Mouse (Mus musculus): ENCODE measurements around the gene Tex13a. TPM values are rescaled to one million over a fixed set of nuclear protein-coding genes. Genes with fewer than 3 reads are reported as not detected.

Gene Tex13a
- polyA plus RNA-seq (2015; fragmentation: Nextera tagmentation; extraction: Ambion mirVana), result not detected in 2 replicates

DNA sequence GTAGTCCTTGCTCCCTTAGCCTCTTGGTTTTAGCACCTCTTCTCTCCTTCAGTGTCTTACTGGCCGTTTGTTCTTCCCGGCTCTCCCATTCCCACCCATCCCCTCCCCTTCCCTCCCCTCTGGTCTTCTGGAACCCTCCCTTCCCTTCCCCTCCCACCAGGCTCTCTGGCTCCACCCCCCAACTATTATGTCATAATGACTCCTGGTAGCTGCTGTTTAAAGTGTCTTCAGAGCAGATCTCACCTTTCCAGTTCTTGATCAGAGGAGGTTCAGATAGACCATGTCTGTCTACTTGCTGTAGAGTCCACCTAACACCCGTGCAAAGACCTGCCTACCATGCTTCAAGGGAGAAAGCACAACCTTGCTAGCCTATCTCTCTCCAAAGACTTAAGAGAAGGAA lies at the start of gene Tex13a:
Gene Tex13a (minus strand): TSS at position 101 of the 400 bp plus-strand sequence.
- no peaks in the 10 kb centered on the region for H3K9me3 ChIP-seq (replicated peaks)
- no peaks in the 10 kb centered on the region for H3K4me1 ChIP-seq (replicated peaks)
- no peaks in the 10 kb centered on the region for H3K27me3 ChIP-seq
- H3K9ac ChIP-seq, result no peak within 1 kb of the TSS
- ATAC-seq (ENCODE audit: insufficient read depth), result no peak
- no peak within 1 kb of the TSS for H3K4me3 ChIP-seq (replicated peaks)
- WGBS (ENCODE audit: insufficient replicate concordance), result 60% methylated on average over 3 of the region's 3 CpGs
- H3K36me3 ChIP-seq (replicated peaks), result no peaks in the 10 kb centered on the region
- H3K4me2 ChIP-seq, result no peak within 1 kb of the TSS
- no peak within 1 kb of the TSS for H3K27ac ChIP-seq (replicated peaks)

DNA sequence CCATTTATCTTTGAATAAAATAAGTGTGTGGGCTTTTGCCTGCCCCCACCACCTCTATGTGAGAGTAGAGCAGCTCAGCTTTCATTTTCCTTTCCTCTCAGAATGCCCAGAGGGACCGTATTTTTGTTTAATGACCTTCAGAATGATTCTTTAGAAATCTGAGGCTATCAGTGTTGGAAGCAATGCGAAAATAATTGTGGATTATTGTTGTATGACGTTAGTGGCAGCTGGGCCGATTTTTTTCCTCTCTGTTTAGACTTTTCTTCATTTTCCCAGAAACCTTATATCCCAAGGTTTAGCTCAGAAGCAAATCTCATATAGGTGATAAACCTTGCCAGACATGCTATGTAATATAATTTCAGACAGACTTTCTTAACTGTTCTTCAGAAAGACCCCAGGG lies 25.2 kb upstream of the Tex13a start:
- no peaks in the 10 kb centered on the region for H3K27me3 ChIP-seq
- ATAC-seq (ENCODE audit: insufficient read depth), result no peak
- no peaks in the 10 kb centered on the region for H3K4me1 ChIP-seq (replicated peaks)
- no peak overlapping the region for H3K27ac ChIP-seq (replicated peaks)
- no peak overlapping the region for H3K4me2 ChIP-seq
- WGBS (ENCODE audit: insufficient replicate concordance), result 54% methylated on average over 4 of the region's 4 CpGs
- no peaks in the 10 kb centered on the region for H3K9me3 ChIP-seq (replicated peaks)
- no peak overlapping the region for H3K9ac ChIP-seq
- H3K4me3 ChIP-seq (replicated peaks), result no peak overlapping the region
- H3K36me3 ChIP-seq (replicated peaks), result no peaks in the 10 kb centered on the region

DNA sequence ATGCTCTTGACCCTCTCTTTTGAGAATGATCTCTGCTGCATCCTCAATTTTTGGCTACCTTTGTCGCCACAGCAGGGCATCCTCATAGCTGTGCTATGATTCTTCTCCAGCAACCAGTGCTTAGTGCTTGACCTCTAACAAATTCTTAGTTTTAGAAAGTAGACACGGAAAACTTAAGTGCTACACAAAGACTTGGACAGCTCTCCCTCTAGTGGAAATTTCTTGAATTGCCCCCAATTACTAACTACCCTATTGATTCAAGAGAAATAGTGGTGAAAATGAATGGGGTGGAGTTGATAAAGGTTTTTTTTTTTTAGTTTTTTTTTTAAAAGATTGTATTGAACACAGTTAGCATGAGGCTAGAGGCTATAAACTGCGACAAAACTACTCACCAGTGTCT lies 39.2 kb downstream of the Tex13a start:
- WGBS (ENCODE audit: insufficient replicate concordance), result 11% methylated on average over 3 of the region's 3 CpGs
- H3K27ac ChIP-seq (replicated peaks), result no peak overlapping the region
- no peak overlapping the region for H3K4me3 ChIP-seq (replicated peaks)
- no peaks in the 10 kb centered on the region for H3K27me3 ChIP-seq
- ATAC-seq (ENCODE audit: insufficient read depth), result no peak
- H3K36me3 ChIP-seq (replicated peaks), result no peaks in the 10 kb centered on the region
- no peak overlapping the region for H3K4me2 ChIP-seq
- no peaks in the 10 kb centered on the region for H3K4me1 ChIP-seq (replicated peaks)
- no peaks in the 10 kb centered on the region for H3K9me3 ChIP-seq (replicated peaks)
- H3K9ac ChIP-seq, result no peak overlapping the region

Measured in liver, embryonic 15.5 days (tissue).